Mouse (Mus musculus) liver, adult 2 months (tissue): ENCODE measurements around the gene Pip4k2a.

Experiments
- CTCF ChIP-seq: fragments of 200-500 bp; IDR thresholded peaks from 2 replicates; pipeline ENCODE4 v1.5.1; 2011; ENCODE audit warnings: low read depth, low read length, control low read depth
- POLR2A ChIP-seq: fragments of 200-500 bp; IDR thresholded peaks from 2 replicates; pipeline ENCODE4 v1.6.1; 2011; ENCODE audit warnings: low read length, control low read depth; ENCODE audit not compliant: insufficient read depth; ENCODE audit errors: extremely low read depth

GRCm38 (mm10) chr2:18937611-18938010, 60.3 kb downstream of the Pip4k2a start:
- no peak for TF ChIP-seq CTCF
- no peak for TF ChIP-seq POLR2A
